ENCODE assay signal across 8 mouse cellular contexts in genomic region chr9:66307341-66307740, GRCm38 (mm10). TPM values are rescaled to one million over a fixed set of nuclear protein-coding genes. Genes with fewer than 3 reads are reported as not detected.
A peak's percentile ranks its signal among the peaks of the same experiment; 100 is the strongest.
DNase-seq lines count a peak whose midpoint lies in the region; ATAC-seq and TF ChIP-seq lines count a peak whose summit lies in the region.

No protein-coding gene starts in this region.

- no peak for TF ChIP-seq CTCF in C2C12 (IDR thresholded peaks at IDR 0.05; ENCODE audit: control insufficient read depth, insufficient read depth, insufficient read length)

- H3K9me3 ChIP-seq in heart, embryonic 10.5 days, result no peaks in the 10 kb centered on the region
- no peaks in the 10 kb centered on the region for H3K9me3 ChIP-seq in limb, embryonic 14.5 days (ENCODE audit: control insufficient read depth, low read length)

- no peak for ATAC-seq in limb, embryonic 14.5 days (ENCODE audit: low FRiP score, low read depth)
- no peak for ATAC-seq in erythroblast, adult 5-6 weeks (replicated peaks; ENCODE audit: low FRiP score, poor library complexity, severe bottlenecking)

- no peak overlapping the region for H3K4me2 ChIP-seq in limb, embryonic 14.5 days (replicated peaks; ENCODE audit: low read depth, low read length, severe bottlenecking)

- WGBS in heart, embryonic 10.5 days, result 11% methylated on average over 2 of the region's 2 CpGs
- 12% methylated on average over 2 of the region's 2 CpGs for WGBS in limb, embryonic 14.5 days

- H3K4me3 ChIP-seq in heart, embryonic 10.5 days, result no peak overlapping the region
- no peak overlapping the region for H3K4me3 ChIP-seq in C2C12 (ENCODE audit: insufficient read depth, poor library complexity, severe bottlenecking)
- no peak overlapping the region for H3K4me3 ChIP-seq in limb, embryonic 14.5 days (replicated peaks; ENCODE audit: low read length)

- H3K36me3 ChIP-seq in heart, embryonic 10.5 days, result no peaks in the 10 kb centered on the region
- no peaks in the 10 kb centered on the region for H3K36me3 ChIP-seq in C2C12 (ENCODE audit: control insufficient read depth, insufficient read depth)
- no peaks in the 10 kb centered on the region for H3K36me3 ChIP-seq in limb, embryonic 14.5 days (ENCODE audit: control insufficient read depth, insufficient read depth, low read length)

- no peaks in the 10 kb centered on the region for H3K79me3 ChIP-seq in C2C12 (ENCODE audit: low read depth)

- TF ChIP-seq POLR2A in limb, embryonic 14.5 days (IDR thresholded peaks at IDR 0.05; ENCODE audit: borderline replicate concordance, extremely low read depth, insufficient read depth, insufficient read length), result no peak

- H3K27me3 ChIP-seq in heart, embryonic 10.5 days (ENCODE audit: insufficient read depth, poor library complexity, severe bottlenecking), result 0 out of 2 replicates have a peak, but pooled peaks cover 5% of the 10 kb centered on the region
- H3K27me3 ChIP-seq in C2C12 (ENCODE audit: control insufficient read depth, insufficient read depth, insufficient read length), result no peaks in the 10 kb centered on the region
- no peaks in the 10 kb centered on the region for H3K27me3 ChIP-seq in limb, embryonic 14.5 days (ENCODE audit: control insufficient read depth, insufficient read depth, low read length)

- intact Hi-C loops in heart, postnatal 25 days (cut with DNase I), result loop anchor here (5.0 kb wide), 1 partner anchor 40 kb away; no protein-coding TSS in a partner anchor

- H3K27ac ChIP-seq in heart, embryonic 10.5 days, result no peak overlapping the region
- H3K27ac ChIP-seq in limb, embryonic 14.5 days (replicated peaks; ENCODE audit: low read depth, low read length), result no peak overlapping the region

- no peak overlapping the region for H3ac ChIP-seq in C2C12 (ENCODE audit: control insufficient read depth, insufficient read length, low read depth)

- peaks cover 14% of the 10 kb centered on the region for H3K4me1 ChIP-seq in heart, embryonic 10.5 days
- H3K4me1 ChIP-seq in limb, embryonic 14.5 days (ENCODE audit: control insufficient read depth, insufficient read depth, low read length), result peaks cover 17% of the 10 kb centered on the region

- no peak overlapping the region for H3K9ac ChIP-seq in limb, embryonic 14.5 days (ENCODE audit: low read depth, low read length, severe bottlenecking)

- H3K79me2 ChIP-seq in C2C12 (ENCODE audit: control insufficient read depth, insufficient read depth), result no peaks in the 10 kb centered on the region

- DNase-seq in heart, embryonic 10.5 days (ENCODE audit: low spot score), result peak; percentile 92
- no peak for DNase-seq in heart, postnatal 25 days (ENCODE audit: low spot score)
- peak; percentile 67 for DNase-seq in embryo, embryonic 9.5 days (ENCODE audit: extremely low spot score)
- DNase-seq in limb, embryonic 14.5 days (ENCODE audit: low spot score), result peak; percentile 81
- no peak for DNase-seq in layer of hippocampus, adult 9-11 months
- DNase-seq in right cerebral cortex, adult 2 months (ENCODE audit: low spot score in 2 of 2), result no peak

TF ChIP-seq in C2C12, 6 proteins besides CTCF, POLR2A, EP300 and RAD21:
- TF ChIP-seq MAX (IDR thresholded peaks at IDR 0.05), result peak; percentile 71
- no peak for TF ChIP-seq MYOG (IDR thresholded peaks at IDR 0.05; ENCODE audit: control insufficient read depth, extremely low read depth, insufficient read length)
TF ChIP-seq in C2C12: peak in this region for 1.

RNA-seq across cellular contexts. Expression of gene Herc1, which starts 42.9 kb away (rescaled TPM):
- 22.3 and 24.5 TPM in 2 replicates for polyA plus RNA-seq in heart, embryonic 10.5 days (2016; fragmentation: Nextera tagmentation; extraction: Ambion mirVana)
- total RNA-seq in heart, postnatal 25 days (2021), result 10 to 100 TPM; 33.9 to 38.5 TPM
- 7.8 TPM for polyA plus RNA-seq in C2C12 (2012; fragmentation: generic; extraction: Trizol)
- 22.7 and 23.5 TPM in 2 replicates for polyA plus RNA-seq in limb, embryonic 14.5 days (2012; rRNA removed)
- 20.6 and 24.3 TPM in 2 replicates for polyA plus RNA-seq in limb, embryonic 14.5 days (2014; fragmentation: Nextera tagmentation; extraction: Ambion mirVana)
- 543 and 570 TPM in 2 replicates for total RNA-seq in erythroblast, adult 5-6 weeks (2015; ENCODE audit: low replicate concordance)
- 1,171 and 1,293 TPM in 2 replicates for total RNA-seq in erythroblast, adult 5-6 weeks (2017; ENCODE audit: low replicate concordance)

Comparison
In these comparisons a context has a peak if more than half of its experiments do, and no peak if none do; other contexts are left out.
1. DNase-seq: peak in heart, embryonic 10.5 days (single experiment), embryo, embryonic 9.5 days (single experiment) and limb, embryonic 14.5 days (single experiment); none in heart, postnatal 25 days (single experiment), layer of hippocampus, adult 9-11 months (single experiment) and right cerebral cortex, adult 2 months (0 of 2).